Mouse (Mus musculus) brain, adult 2 months (tissue): ENCODE results near the gene Vmn2r25.
"Not testable (repeated sequence)": the region's sequence is repeated elsewhere in the genome, so short reads cannot be mapped to it uniquely, and the experiment has no call there.

Source experiments
- DNase-seq: peaks from one replicate; pipeline ENCODE4 v3.0.0; 2011; ENCODE audit warnings: low read depth, low spot score

The Vmn2r25 gene

GRCm38 (mm10) chr6:123853363-123853762, at the start of gene Vmn2r25:
Vmn2r25 (minus strand) TSS chr6:123853463.
- DNase-seq = not testable (repeated sequence)

- no peak for DNase-seq
Observed at GRCm38 (mm10) chr6:123819951-123820350, 33.3 kb downstream of the Vmn2r25 start.

GRCm38 (mm10) chr6:123810291-123810690, 43.0 kb downstream of the Vmn2r25 start:
- DNase-seq = not testable (repeated sequence)

GRCm38 (mm10) chr6:123793746-123794145, 59.5 kb downstream of the Vmn2r25 start:
- DNase-seq = no peak

GRCm38 (mm10) chr6:123784857-123785256, 68.4 kb downstream of the Vmn2r25 start:
- no peak for DNase-seq

GRCm38 (mm10) chr6:123778579-123778978, 74.7 kb downstream of the Vmn2r25 start, which contains the start of gene Vmn2r24:
Vmn2r24 (plus strand) TSS chr6:123778879.
- DNase-seq = no peak
